Mouse (Mus musculus): ENCODE measurements around the gene Ehbp1l1.
"Not testable (repeated sequence)": the region's sequence is repeated elsewhere in the genome, so short reads cannot be mapped to it uniquely, and the experiment has no call there.

Gene Ehbp1l1

GRCm38 (mm10) chr19:5704801-5705571 is 21.1 kb downstream of the Ehbp1l1 start:
- DNase-seq = peak in 1 of 2 experiments; percentile 55

GRCm38 (mm10) chr19:5704163-5704800 is 21.8 kb downstream of the Ehbp1l1 start, which contains the start of gene Kcnk7:
Gene Kcnk7 (plus strand): TSS chr19:5704367.
- DNase-seq = no peak

GRCm38 (mm10) chr19:5695849-5696462 is 30.2 kb downstream of the Ehbp1l1 start:
- DNase-seq = no peak

- no peak for DNase-seq
Observed at GRCm38 (mm10) chr19:5693801-5694200, 32.3 kb downstream of the Ehbp1l1 start.

- DNase-seq = peak in 1 of 2 experiments; percentile 63
Observed at GRCm38 (mm10) chr19:5692913-5693396, 33.2 kb downstream of the Ehbp1l1 start.

- peak; percentile 77 to 79 for DNase-seq
Observed at GRCm38 (mm10) chr19:5692086-5692912, 33.8 kb downstream of the Ehbp1l1 start.

- DNase-seq = peak in 1 of 2 experiments; percentile 29
Observed at GRCm38 (mm10) chr19:5691601-5692000, 34.5 kb downstream of the Ehbp1l1 start.

- no peak for DNase-seq
Observed at GRCm38 (mm10) chr19:5690343-5690735, 35.8 kb downstream of the Ehbp1l1 start.

GRCm38 (mm10) chr19:5689565-5690342 is 36.4 kb downstream of the Ehbp1l1 start:
- peak; percentile 94 to 96 for DNase-seq

- DNase-seq = no peak
Observed at GRCm38 (mm10) chr19:5689088-5689428, 37.1 kb downstream of the Ehbp1l1 start.

GRCm38 (mm10) chr19:5688200-5689087 is 37.7 kb downstream of the Ehbp1l1 start, which contains the start of the genes Map3k11 and Pcnx3:
Gene Map3k11 (plus strand): TSS chr19:5688742.
Gene Pcnx3 (minus strand): TSS chr19:5688908.
- peak; percentile 98 to 99 for DNase-seq

- DNase-seq = no peak
Observed at GRCm38 (mm10) chr19:5687738-5688137, 38.4 kb downstream of the Ehbp1l1 start.

GRCm38 (mm10) chr19:5686954-5687353 is 39.2 kb downstream of the Ehbp1l1 start:
- not testable (repeated sequence) for DNase-seq

- no peak for DNase-seq
Observed at GRCm38 (mm10) chr19:5686437-5686836, 39.7 kb downstream of the Ehbp1l1 start.

- DNase-seq = no peak
Observed at GRCm38 (mm10) chr19:5685861-5686260, 40.3 kb downstream of the Ehbp1l1 start.

- DNase-seq = no peak
Observed at GRCm38 (mm10) chr19:5685431-5685830, 40.7 kb downstream of the Ehbp1l1 start.

- DNase-seq = no peak
Observed at GRCm38 (mm10) chr19:5684985-5685384, 41.1 kb downstream of the Ehbp1l1 start.

GRCm38 (mm10) chr19:5684236-5684635 is 41.9 kb downstream of the Ehbp1l1 start:
- peak in 1 of 2 experiments; percentile 51 for DNase-seq

- peak in 1 of 2 experiments; percentile 64 for DNase-seq
Observed at GRCm38 (mm10) chr19:5680432-5680831, 45.7 kb downstream of the Ehbp1l1 start.

- no peak for DNase-seq
Observed at GRCm38 (mm10) chr19:5668372-5668771, 57.7 kb downstream of the Ehbp1l1 start.

- no peak for DNase-seq
Observed at GRCm38 (mm10) chr19:5666386-5666785, 59.7 kb downstream of the Ehbp1l1 start.

Data from kidney, postnatal 36 days (tissue).